ENCODE assay signal across 22 mouse cellular contexts in genomic region chr16:85762052-85762665, GRCm38 (mm10). TPM values are rescaled to one million over a fixed set of nuclear protein-coding genes. Genes with fewer than 3 reads are reported as not detected.
DNase-seq lines count a peak whose midpoint lies in the region; ATAC-seq and TF ChIP-seq lines count a peak whose summit lies in the region.
"Had no signal": no experiment of that assay in that cellular context is flagged by ENCODE, and none has a peak within 500 bp of the region (broad histone marks: within the 10 kb centered on the region; RNA-seq: fewer than 3 reads in every experiment).

No protein-coding gene starts in this region.

- TF ChIP-seq CTCF in heart, adult 2 months (IDR thresholded peaks at IDR 0.05): no peak

- no peaks in the 10 kb centered on the region for H3K9me3 ChIP-seq in embryonic facial prominence, embryonic 10.5 days
- no peaks in the 10 kb centered on the region for H3K9me3 ChIP-seq in embryonic facial prominence, embryonic 14.5 days (ENCODE audit: control insufficient read depth, low read length)
- H3K9me3 ChIP-seq: heart, embryonic 15.5 days; hindbrain, embryonic 13.5 days had no signal

- DNase-seq in embryo, embryonic 11 days: peak; percentile 28
- DNase-seq in embryo, embryonic 10 days (ENCODE audit: low spot score): no peak
- peak; percentile 31 for DNase-seq in embryonic facial prominence, embryonic 10.5 days (ENCODE audit: low spot score)
- DNase-seq in embryonic facial prominence, embryonic 14.5 days (ENCODE audit: low spot score): peak; percentile 62
- no peak for DNase-seq in left cerebral cortex, postnatal 36 days (ENCODE audit: low spot score in 2 of 2)
- no peak for DNase-seq in heart, adult 2 months
- DNase-seq: adrenal gland, postnatal 14 days; cerebellum, adult 18-20 months; cerebellum, adult 9-11 months; cerebellum, postnatal 36 days; gastrocnemius, postnatal 36 days; heart, adult 18-20 months; heart, postnatal 14 days had no signal

- peak; percentile 47; the same call in 1 of the 2 replicates for ATAC-seq in embryonic facial prominence, embryonic 14.5 days (ENCODE audit: low read depth)
- peak; percentile 69 for ATAC-seq in megakaryocyte progenitor cell, adult 5-6 weeks (replicated peaks; ENCODE audit: poor library complexity)
- ATAC-seq: activated CD4-positive, CD25-positive, alpha-beta regulatory T cell, adult 4 months; forebrain, embryonic 14.5 days; hindbrain, postnatal 0 days; Patski had no signal

- peak overlapping the region; percentile 19; the same call in 1 of the 2 replicates for H3K27ac ChIP-seq in embryonic facial prominence, embryonic 10.5 days (replicated peaks)
- peak overlapping the region; percentile 7; the same call in 1 of the 2 replicates for H3K27ac ChIP-seq in embryonic facial prominence, embryonic 14.5 days (replicated peaks; ENCODE audit: low read depth, low read length)
- H3K27ac ChIP-seq in heart, adult 2 months: no peak overlapping the region
- H3K27ac ChIP-seq: heart, embryonic 15.5 days; hindbrain, embryonic 13.5 days; hindbrain, postnatal 0 days had no signal

- H3K79me2 ChIP-seq in heart, adult 2 months (replicated peaks; ENCODE audit: control insufficient read depth, insufficient read depth, low read length): no peaks in the 10 kb centered on the region

- H3K4me3 ChIP-seq in embryonic facial prominence, embryonic 10.5 days: no peak overlapping the region
- H3K4me3 ChIP-seq in embryonic facial prominence, embryonic 14.5 days (ENCODE audit: low read depth, low read length): no peak overlapping the region
- no peak overlapping the region for H3K4me3 ChIP-seq in heart, adult 2 months
- H3K4me3 ChIP-seq: heart, embryonic 15.5 days; hindbrain, embryonic 13.5 days had no signal

- WGBS in embryonic facial prominence, embryonic 10.5 days: 55% methylated on average over 10 of the region's 10 CpGs
- WGBS in embryonic facial prominence, embryonic 14.5 days: 40% methylated on average over 10 of the region's 10 CpGs
- WGBS in heart, adult 2 months: 87% methylated on average over 10 of the region's 10 CpGs

- no peak overlapping the region for H3K4me2 ChIP-seq in embryonic facial prominence, embryonic 14.5 days (ENCODE audit: low read depth, low read length)
- H3K4me2 ChIP-seq: heart, embryonic 11.5 days; heart, embryonic 15.5 days; hindbrain, embryonic 13.5 days had no signal

- H3K27me3 ChIP-seq in embryonic facial prominence, embryonic 10.5 days (replicated peaks; ENCODE audit: low read depth, poor library complexity, severe bottlenecking): no peaks in the 10 kb centered on the region
- H3K27me3 ChIP-seq in embryonic facial prominence, embryonic 14.5 days (replicated peaks; ENCODE audit: control insufficient read depth, insufficient read depth, low read length): no peaks in the 10 kb centered on the region
- no peaks in the 10 kb centered on the region for H3K27me3 ChIP-seq in heart, adult 2 months (ENCODE audit: control insufficient read depth, insufficient read depth, low read length)
- H3K27me3 ChIP-seq: heart, embryonic 15.5 days; hindbrain, embryonic 13.5 days; Patski had no signal

- no peak overlapping the region for H3K9ac ChIP-seq in embryonic facial prominence, embryonic 14.5 days (ENCODE audit: low read depth, low read length)
- H3K9ac ChIP-seq in heart, adult 2 months (ENCODE audit: low read depth, low read length): no peak overlapping the region
- H3K9ac ChIP-seq: heart, embryonic 15.5 days; hindbrain, embryonic 13.5 days had no signal

- intact Hi-C loops in left cerebral cortex, postnatal 36 days (cut with DNase I): no loop called here
- intact Hi-C loops in heart, adult 2 months (cut with DNase I): no loop called here

- no peak for TF ChIP-seq POLR2A in heart, adult 2 months (IDR thresholded peaks at IDR 0.05; ENCODE audit: insufficient read depth, low read depth, low read length)

- no peaks in the 10 kb centered on the region for H3K36me3 ChIP-seq in embryonic facial prominence, embryonic 10.5 days (replicated peaks)
- H3K36me3 ChIP-seq in embryonic facial prominence, embryonic 14.5 days (ENCODE audit: control insufficient read depth, insufficient read depth, low read length): no peaks in the 10 kb centered on the region
- H3K36me3 ChIP-seq in heart, adult 2 months (ENCODE audit: control insufficient read depth, insufficient read depth, low read length): no peaks in the 10 kb centered on the region
- H3K36me3 ChIP-seq: heart, embryonic 15.5 days; hindbrain, embryonic 13.5 days had no signal

- no peak for TF ChIP-seq EP300 in heart, adult 2 months (IDR thresholded peaks at IDR 0.05; ENCODE audit: insufficient read depth, low read depth, low read length)

- H3K4me1 ChIP-seq in embryonic facial prominence, embryonic 10.5 days: peaks cover 24% of the 10 kb centered on the region
- peaks cover 19% of the 10 kb centered on the region for H3K4me1 ChIP-seq in embryonic facial prominence, embryonic 14.5 days (ENCODE audit: control insufficient read depth, insufficient read depth, low read length)
- H3K4me1 ChIP-seq in heart, adult 2 months (ENCODE audit: control insufficient read depth, insufficient read depth, low read length): peaks cover 3% of the 10 kb centered on the region
- H3K4me1 ChIP-seq: hindbrain, embryonic 13.5 days had no signal

RNA-seq across cellular contexts. Expression of gene Adamts1, which starts 40.8 kb away (rescaled TPM):
- 21.2 and 23.9 TPM in 2 replicates for polyA plus RNA-seq in embryonic facial prominence, embryonic 10.5 days (2016; fragmentation: Nextera tagmentation; extraction: Ambion mirVana)
- 39.3 and 44.7 TPM in 2 replicates for polyA plus RNA-seq in embryonic facial prominence, embryonic 14.5 days (2014; fragmentation: Nextera tagmentation; extraction: Ambion mirVana)
- 0.10 TPM in 1 of 2 replicates, not detected in the other for total RNA-seq in megakaryocyte progenitor cell, adult 5-6 weeks (2015)
- 0.07 TPM in 1 of 2 replicates, not detected in the other for total RNA-seq in megakaryocyte progenitor cell, adult 5-6 weeks (2017)
- 10 to 100 TPM in 1 of 2 experiments, 1 to 10 TPM in 1; 8.8 to 10.3 TPM for total RNA-seq in left cerebral cortex, postnatal 36 days (2021)
- 10 to 100 TPM; 31.7 to 32.8 TPM for total RNA-seq in heart, adult 2 months (2021)
- 18.4 and 23.4 TPM in 2 replicates for polyA plus RNA-seq in heart, adult 2 months (2012; rRNA removed)
- total RNA-seq: MEL had no signal
- polyA plus RNA-seq: activated CD4-positive, CD25-positive, alpha-beta regulatory T cell, adult 4 months had no signal

Comparison
In these comparisons a context has a peak if more than half of its experiments do, and no peak if none do; other contexts are left out.
1. DNase-seq: peak in embryo, embryonic 11 days (single experiment), embryonic facial prominence, embryonic 10.5 days (single experiment) and embryonic facial prominence, embryonic 14.5 days (single experiment); none in embryo, embryonic 10 days (single experiment), left cerebral cortex, postnatal 36 days (0 of 2) and heart, adult 2 months (0 of 2).
2. RNA of gene Adamts1, which starts 40.8 kb away (total RNA-seq): 31.7 to 32.8 TPM in heart, adult 2 months and 8.8 to 10.3 TPM in left cerebral cortex, postnatal 36 days; 0.07 to 0.10 TPM in megakaryocyte progenitor cell, adult 5-6 weeks; every median in the first group is over 4 times any median in the second.